Mouse (Mus musculus) kidney, postnatal 36 days (tissue): ENCODE results near the gene Cdk10.

Experiments
- DNase-seq, 2 experiments: peaks; one replicate each; pipeline ENCODE4 v3.0.0; 2021 to 2022; ENCODE audit warnings: mixed read lengths in 2 of 2

Gene Cdk10

DNA sequence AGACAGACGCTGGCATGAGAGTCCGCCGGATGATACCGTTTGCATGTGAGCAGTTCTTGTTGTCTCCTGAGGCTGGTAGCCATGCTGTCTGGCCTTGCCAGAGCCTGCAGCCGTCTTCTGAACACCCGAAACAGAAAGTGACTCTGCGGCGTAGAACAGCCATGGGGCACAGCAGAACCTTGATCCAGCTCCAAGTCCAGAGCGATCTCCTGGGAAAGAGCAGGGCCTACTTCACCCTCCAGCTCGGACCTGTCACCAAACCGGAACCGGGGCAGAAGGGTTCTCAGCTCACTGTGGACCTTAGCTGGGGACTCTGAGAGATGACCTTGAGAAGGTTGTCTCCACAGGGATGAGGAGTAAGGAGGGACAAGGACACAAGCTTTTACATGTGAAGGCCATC lies 50.5 kb downstream of the Cdk10 start:
- no peak for DNase-seq

DNA sequence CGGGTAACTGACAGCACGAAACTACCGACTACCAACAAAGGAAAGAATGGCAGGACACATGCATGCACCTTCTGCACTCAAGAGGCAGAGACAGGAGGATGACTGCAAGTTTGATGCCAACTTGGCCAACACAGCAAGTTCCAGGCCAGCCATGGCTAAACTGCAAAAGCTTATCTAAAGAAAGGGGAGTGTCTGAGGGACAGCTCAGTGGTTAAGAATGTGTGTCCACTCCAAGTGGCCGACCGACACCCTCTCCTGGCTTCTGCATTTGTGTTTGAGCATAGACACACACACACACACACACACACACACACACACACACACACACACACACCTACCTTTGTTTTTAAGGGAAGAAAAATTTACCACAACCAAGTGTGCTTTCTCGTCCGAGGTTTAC lies 53.8 kb downstream of the Cdk10 start:
- DNase-seq: no peak

DNA sequence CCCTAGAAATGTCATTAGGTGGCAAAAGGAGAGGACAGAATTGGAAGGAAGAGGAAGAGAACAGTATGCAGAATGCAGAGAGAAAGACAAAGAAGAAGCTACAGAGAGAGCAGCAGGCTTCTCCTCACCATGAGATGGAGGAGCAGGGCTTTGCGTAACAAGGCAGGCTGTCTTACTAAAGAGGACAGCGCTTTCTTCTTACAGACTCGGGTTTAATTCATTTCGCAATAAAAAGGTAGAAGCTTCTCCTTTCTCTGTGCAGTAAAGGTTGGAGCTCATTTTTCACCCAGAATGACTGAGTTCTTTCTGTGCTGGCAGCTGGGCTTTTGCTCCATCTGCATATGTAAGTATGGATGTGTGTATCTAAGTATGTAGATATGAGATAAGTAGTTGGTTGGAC lies 55.2 kb downstream of the Cdk10 start:
- no peak for DNase-seq

DNA sequence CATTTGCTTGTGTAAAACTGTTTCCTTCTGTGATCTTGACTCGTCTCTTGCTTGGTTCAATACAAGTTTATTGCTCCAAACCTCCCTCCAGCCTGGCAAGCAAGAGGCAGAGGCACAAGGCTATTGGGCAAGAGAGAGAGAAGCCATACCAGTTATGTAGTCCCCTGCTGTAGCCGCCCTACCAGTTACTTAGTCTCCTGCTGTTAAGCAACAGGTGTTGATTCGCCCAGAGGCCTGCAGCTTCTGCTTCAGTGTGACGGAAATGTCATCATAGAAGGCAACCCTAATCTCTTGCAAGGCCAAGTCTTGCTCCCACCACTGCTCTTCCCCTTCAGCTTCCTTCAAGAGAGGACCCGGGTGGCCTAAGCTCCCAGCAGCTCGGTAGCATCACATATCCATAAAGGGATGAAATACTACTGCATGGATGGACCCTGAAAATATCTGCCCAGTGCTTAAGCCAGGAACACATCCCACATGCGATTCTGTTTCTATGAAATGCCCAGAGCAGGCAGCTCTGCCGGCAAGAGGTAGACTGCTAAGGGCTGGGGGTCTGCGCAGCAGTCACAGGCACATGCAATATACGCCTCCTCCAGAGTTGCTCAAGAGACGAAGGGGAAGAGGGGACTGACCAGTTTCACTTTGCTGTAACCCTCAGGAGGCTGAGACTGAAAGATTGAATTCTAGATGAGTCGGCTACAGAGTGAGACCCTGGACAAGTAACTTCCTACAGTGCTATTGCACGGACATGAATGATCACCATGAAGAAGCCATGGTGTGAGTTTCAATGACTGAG lies 55.9 kb downstream of the Cdk10 start:
- no peak for DNase-seq
